Mouse (Mus musculus): ENCODE results near the gene Pkp4. TPM values are rescaled to one million over a fixed set of nuclear protein-coding genes. Genes with fewer than 3 reads are reported as not detected.

Pkp4 gene
- polyA plus RNA-seq, 1 experiment from 2014 or later = 4.4 TPM

- H3K36me3 ChIP-seq (replicated peaks) = no peaks in the 10 kb centered on the region
- H3K4me2 ChIP-seq = no peak overlapping the region
- H3K9ac ChIP-seq = no peak overlapping the region
- H3K4me3 ChIP-seq (replicated peaks) = no peak overlapping the region
- H3K27ac ChIP-seq (replicated peaks) = no peak overlapping the region
- H3K4me1 ChIP-seq (replicated peaks) = peaks cover 11% of the 10 kb centered on the region; the same call in 1 of the 2 replicates
- no peak for ATAC-seq (ENCODE audit: insufficient read depth)
- no peaks in the 10 kb centered on the region for H3K9me3 ChIP-seq (replicated peaks)
- 64% methylated on average over 4 of the region's 4 CpGs for WGBS (ENCODE audit: insufficient replicate concordance)
- no peaks in the 10 kb centered on the region for H3K27me3 ChIP-seq
These were observed 7.2 kb downstream of the Pkp4 start for GRCm38 (mm10) chr2:59167830-59168229.

- H3K4me2 ChIP-seq = no peak overlapping the region
- H3K27me3 ChIP-seq = no peaks in the 10 kb centered on the region
- H3K36me3 ChIP-seq (replicated peaks) = no peaks in the 10 kb centered on the region
- no peak overlapping the region for H3K9ac ChIP-seq
- H3K4me3 ChIP-seq (replicated peaks) = no peak overlapping the region
- WGBS (ENCODE audit: insufficient replicate concordance) = 67% methylated on average over 9 of the region's 9 CpGs
- H3K27ac ChIP-seq (replicated peaks) = no peak overlapping the region
- ATAC-seq (ENCODE audit: insufficient read depth) = no peak
- no peaks in the 10 kb centered on the region for H3K9me3 ChIP-seq (replicated peaks)
- H3K4me1 ChIP-seq (replicated peaks) = peaks cover 8% of the 10 kb centered on the region; the same call in 1 of the 2 replicates
These were observed 9.0 kb downstream of the Pkp4 start for GRCm38 (mm10) chr2:59169572-59170207.

GRCm38 (mm10) chr2:59170208-59170589 lies 9.5 kb downstream of the Pkp4 start:
- H3K9me3 ChIP-seq (replicated peaks) = no peaks in the 10 kb centered on the region
- H3K4me1 ChIP-seq (replicated peaks) = peaks cover 8% of the 10 kb centered on the region; the same call in 1 of the 2 replicates
- no peak for ATAC-seq (ENCODE audit: insufficient read depth)
- no peaks in the 10 kb centered on the region for H3K27me3 ChIP-seq
- H3K4me3 ChIP-seq (replicated peaks) = no peak overlapping the region
- H3K36me3 ChIP-seq (replicated peaks) = no peaks in the 10 kb centered on the region
- no peak overlapping the region for H3K4me2 ChIP-seq
- H3K27ac ChIP-seq (replicated peaks) = no peak overlapping the region
- no peak overlapping the region for H3K9ac ChIP-seq
- WGBS (ENCODE audit: insufficient replicate concordance) = 64% methylated on average over 3 of the region's 3 CpGs

- H3K27ac ChIP-seq (replicated peaks) = no peak overlapping the region
- WGBS (ENCODE audit: insufficient replicate concordance) = 80% methylated on average over 5 of the region's 5 CpGs
- H3K4me2 ChIP-seq = no peak overlapping the region
- H3K4me1 ChIP-seq (replicated peaks) = peaks cover 8% of the 10 kb centered on the region; the same call in 1 of the 2 replicates
- H3K9ac ChIP-seq = no peak overlapping the region
- no peaks in the 10 kb centered on the region for H3K36me3 ChIP-seq (replicated peaks)
- no peak for ATAC-seq (ENCODE audit: insufficient read depth)
- no peaks in the 10 kb centered on the region for H3K9me3 ChIP-seq (replicated peaks)
- no peaks in the 10 kb centered on the region for H3K27me3 ChIP-seq
- no peak overlapping the region for H3K4me3 ChIP-seq (replicated peaks)
These were observed 9.9 kb downstream of the Pkp4 start for GRCm38 (mm10) chr2:59170593-59170992.

- peaks cover 8% of the 10 kb centered on the region; the same call in 1 of the 2 replicates for H3K4me1 ChIP-seq (replicated peaks)
- no peaks in the 10 kb centered on the region for H3K9me3 ChIP-seq (replicated peaks)
- H3K27me3 ChIP-seq = no peaks in the 10 kb centered on the region
- no peaks in the 10 kb centered on the region for H3K36me3 ChIP-seq (replicated peaks)
- ATAC-seq (ENCODE audit: insufficient read depth) = no peak
- H3K4me3 ChIP-seq (replicated peaks) = no peak overlapping the region
- WGBS (ENCODE audit: insufficient replicate concordance) = 31% methylated on average over 5 of the region's 5 CpGs
- no peak overlapping the region for H3K27ac ChIP-seq (replicated peaks)
- H3K4me2 ChIP-seq = no peak overlapping the region
- no peak overlapping the region for H3K9ac ChIP-seq
These were observed 10.9 kb downstream of the Pkp4 start for GRCm38 (mm10) chr2:59171533-59171932.

- H3K27me3 ChIP-seq = no peaks in the 10 kb centered on the region
- H3K36me3 ChIP-seq (replicated peaks) = no peaks in the 10 kb centered on the region
- H3K4me2 ChIP-seq = no peak overlapping the region
- H3K9me3 ChIP-seq (replicated peaks) = no peaks in the 10 kb centered on the region
- ATAC-seq (ENCODE audit: insufficient read depth) = no peak
- H3K27ac ChIP-seq (replicated peaks) = no peak overlapping the region
- peaks cover 12% of the 10 kb centered on the region; the same call in 1 of the 2 replicates for H3K4me1 ChIP-seq (replicated peaks)
- no peak overlapping the region for H3K4me3 ChIP-seq (replicated peaks)
- no peak overlapping the region for H3K9ac ChIP-seq
- WGBS (ENCODE audit: insufficient replicate concordance) = 67% methylated on average over 6 of the region's 6 CpGs
These were observed 15.3 kb downstream of the Pkp4 start for GRCm38 (mm10) chr2:59175926-59176325.

- no peak overlapping the region for H3K4me3 ChIP-seq (replicated peaks)
- no peak overlapping the region for H3K27ac ChIP-seq (replicated peaks)
- no peak for ATAC-seq (ENCODE audit: insufficient read depth)
- peaks cover 10% of the 10 kb centered on the region for H3K4me1 ChIP-seq (replicated peaks)
- H3K36me3 ChIP-seq (replicated peaks) = no peaks in the 10 kb centered on the region
- H3K4me2 ChIP-seq = no peak overlapping the region
- no peak overlapping the region for H3K9ac ChIP-seq
- no peaks in the 10 kb centered on the region for H3K27me3 ChIP-seq
- H3K9me3 ChIP-seq (replicated peaks) = no peaks in the 10 kb centered on the region
- WGBS (ENCODE audit: insufficient replicate concordance) = 75% methylated on average over 8 of the region's 8 CpGs
These were observed 17.5 kb downstream of the Pkp4 start for GRCm38 (mm10) chr2:59178191-59178590.

GRCm38 (mm10) chr2:59178960-59179359 lies 18.3 kb downstream of the Pkp4 start:
- Histone ChIP-seq H3K36me3 (replicated peaks) (no peaks in the 10 kb centered on the region), H3K27me3 (no peaks in the 10 kb centered on the region), H3K27ac (replicated peaks) (no peak overlapping the region), H3K4me3 (replicated peaks) (no peak overlapping the region), H3K4me1 (replicated peaks) (peaks cover 14% of the 10 kb centered on the region), H3K9ac (no peak overlapping the region), H3K9me3 (replicated peaks) (no peaks in the 10 kb centered on the region), H3K4me2 (no peak overlapping the region)
- ATAC-seq (ENCODE audit: insufficient read depth) = no peak
- WGBS (ENCODE audit: insufficient replicate concordance) = 52% methylated on average over 4 of the region's 4 CpGs

DNA sequence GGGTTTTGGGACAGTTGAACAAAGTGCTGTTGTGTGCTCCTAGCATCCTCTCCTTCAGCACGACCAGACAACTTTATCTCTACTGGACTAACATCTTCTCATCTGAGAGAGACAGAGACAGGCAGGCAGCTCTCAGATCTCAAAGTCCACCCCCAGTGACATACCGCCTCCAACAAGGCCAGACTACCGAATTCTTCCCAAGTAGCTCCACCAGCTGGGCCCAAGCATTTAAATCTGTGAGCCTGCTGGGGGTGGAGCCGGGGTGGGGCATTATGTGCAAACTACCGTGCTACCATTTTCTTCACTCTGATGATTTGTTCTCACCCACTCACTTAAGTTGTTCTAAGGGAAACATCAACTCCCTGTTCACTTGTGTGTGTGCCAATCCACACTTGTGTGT lies 18.8 kb downstream of the Pkp4 start:
- no peak overlapping the region for H3K27ac ChIP-seq (replicated peaks)
- H3K9ac ChIP-seq = no peak overlapping the region
- H3K4me3 ChIP-seq (replicated peaks) = no peak overlapping the region
- no peak for ATAC-seq (ENCODE audit: insufficient read depth)
- no peaks in the 10 kb centered on the region for H3K27me3 ChIP-seq
- peaks cover 14% of the 10 kb centered on the region for H3K4me1 ChIP-seq (replicated peaks)
- 47% methylated on average over 5 of the region's 5 CpGs for WGBS (ENCODE audit: insufficient replicate concordance)
- H3K36me3 ChIP-seq (replicated peaks) = no peaks in the 10 kb centered on the region
- H3K9me3 ChIP-seq (replicated peaks) = no peaks in the 10 kb centered on the region
- H3K4me2 ChIP-seq = no peak overlapping the region

DNA sequence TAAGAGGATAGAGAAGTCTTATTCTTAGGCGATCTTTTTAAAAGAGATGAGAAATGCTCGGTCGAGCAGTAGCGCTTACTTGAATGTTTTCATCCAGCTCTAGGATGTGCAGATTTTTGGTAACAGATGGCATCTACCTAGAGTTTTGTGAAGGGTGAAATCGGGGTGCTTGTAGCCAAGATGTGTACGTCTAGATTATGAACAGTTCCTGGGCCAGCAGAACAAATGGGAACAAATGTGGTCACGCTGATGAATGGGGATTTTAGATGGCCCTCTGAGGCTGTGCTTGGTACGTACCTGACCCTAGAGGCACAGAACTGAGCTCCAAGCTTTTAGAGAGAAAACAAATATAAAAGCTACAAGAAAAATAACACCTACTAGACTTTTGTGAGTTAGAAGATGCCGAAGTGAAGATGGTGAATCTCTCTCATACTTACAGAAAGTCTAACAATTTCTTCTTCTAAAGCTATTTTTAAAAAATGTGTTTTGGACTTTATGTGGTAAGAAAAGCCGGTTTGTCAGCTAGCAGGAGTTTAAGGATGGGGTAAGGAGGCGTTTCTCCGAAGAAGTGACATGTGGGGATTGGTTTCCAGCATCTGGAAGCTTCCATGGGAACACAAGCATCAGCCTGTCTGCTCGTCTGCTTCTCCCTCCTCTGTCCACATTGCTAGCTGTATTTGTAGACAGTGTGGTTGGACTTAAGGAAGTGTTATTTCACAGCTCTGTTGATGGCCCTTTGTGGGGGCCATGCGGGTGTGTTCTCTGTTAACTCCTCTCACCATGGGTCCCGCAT lies 20.9 kb downstream of the Pkp4 start:
- 72% methylated on average over 15 of the region's 15 CpGs for WGBS (ENCODE audit: insufficient replicate concordance)
- no peak for ATAC-seq (ENCODE audit: insufficient read depth)
- H3K27ac ChIP-seq (replicated peaks) = no peak overlapping the region

DNA sequence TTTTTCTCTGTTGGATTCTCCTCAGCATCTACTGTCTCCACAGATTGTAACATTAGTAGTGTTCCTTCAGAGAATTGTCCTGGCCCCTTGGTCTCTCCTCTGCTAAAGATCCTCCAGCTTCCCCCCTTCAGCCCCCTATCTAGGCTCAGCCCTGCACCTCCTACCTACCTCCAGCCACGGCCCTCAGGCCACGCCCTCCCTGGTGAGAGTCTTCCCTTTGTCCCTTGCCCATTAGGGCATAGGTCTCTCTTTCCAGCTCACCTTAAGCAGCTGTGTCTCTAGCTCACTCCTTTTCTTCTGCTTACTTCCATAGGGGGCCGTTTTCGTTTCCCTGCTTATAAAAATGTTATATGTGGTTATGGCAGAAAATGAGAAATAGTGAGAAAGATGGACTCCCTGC lies 22.9 kb downstream of the Pkp4 start:
- no peak overlapping the region for H3K4me2 ChIP-seq
- WGBS (ENCODE audit: insufficient replicate concordance) = 52% methylated on average over 4 of the region's 4 CpGs

More for the DNA sequence above, 20.9 kb downstream of the Pkp4 start:
- no peaks in the 10 kb centered on the region for H3K9me3 ChIP-seq (replicated peaks)
- no peaks in the 10 kb centered on the region for H3K27me3 ChIP-seq
- peaks cover 14% of the 10 kb centered on the region for H3K4me1 ChIP-seq (replicated peaks)
- H3K4me3 ChIP-seq (replicated peaks) = no peak overlapping the region
- H3K4me2 ChIP-seq = no peak overlapping the region
- no peak overlapping the region for H3K9ac ChIP-seq
- H3K36me3 ChIP-seq (replicated peaks) = no peaks in the 10 kb centered on the region

More for the DNA sequence above, 22.9 kb downstream of the Pkp4 start:
- Histone ChIP-seq H3K4me3 (replicated peaks) (no peak overlapping the region), H3K27ac (replicated peaks) (no peak overlapping the region), H3K27me3 (no peaks in the 10 kb centered on the region), H3K9ac (no peak overlapping the region), H3K36me3 (replicated peaks) (no peaks in the 10 kb centered on the region), H3K4me1 (replicated peaks) (peaks cover 11% of the 10 kb centered on the region), H3K9me3 (replicated peaks) (no peaks in the 10 kb centered on the region)
- ATAC-seq (ENCODE audit: insufficient read depth) = no peak

All from liver, embryonic 15.5 days (tissue).